9 mouse cellular contexts compared by ENCODE assay signal in the genomic region with DNA sequence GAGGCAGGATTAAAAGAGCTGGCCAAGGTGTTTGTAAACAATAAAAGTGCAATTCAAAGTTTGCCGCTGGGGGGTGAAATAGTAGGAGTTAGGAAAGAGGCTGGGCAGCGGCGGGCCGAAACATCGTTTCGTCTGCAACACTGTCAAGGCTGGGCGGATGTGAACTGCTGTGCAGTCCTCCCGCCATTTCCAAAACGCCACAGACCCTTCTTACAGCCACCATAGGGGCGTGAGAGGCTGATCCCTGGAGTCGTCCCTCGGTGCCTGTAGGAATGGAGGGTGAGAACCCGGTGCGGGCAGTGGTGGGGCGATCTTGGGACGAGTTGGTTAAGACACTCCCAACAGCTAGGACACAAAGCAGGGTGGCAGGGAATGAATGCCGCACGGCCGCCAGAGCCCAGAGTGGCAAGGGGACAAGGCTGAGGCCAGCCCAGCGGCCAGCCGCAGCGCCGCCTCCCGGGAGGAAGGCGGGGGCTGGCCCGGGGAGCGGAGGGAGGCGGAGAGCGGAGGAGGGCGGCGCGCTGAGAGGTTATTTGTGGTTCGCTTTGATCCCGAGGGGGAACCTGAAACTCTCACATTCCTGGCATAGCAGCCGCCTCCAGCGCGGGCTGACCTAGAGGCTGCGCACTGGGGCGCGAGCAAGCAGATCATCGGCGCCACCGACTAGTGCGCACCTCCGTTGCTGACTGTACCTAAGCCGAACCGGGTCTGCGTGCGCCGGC. TPM values are rescaled to one million over a fixed set of nuclear protein-coding genes. Genes with fewer than 3 reads are reported as not detected.
DNase-seq lines count a peak whose midpoint lies in the region; ATAC-seq and TF ChIP-seq lines count a peak whose summit lies in the region.
"Had no signal": no experiment of that assay in that cellular context is flagged by ENCODE, and none has a peak within 500 bp of the region (broad histone marks: within the 10 kb centered on the region; RNA-seq: fewer than 3 reads in every experiment).

No protein-coding gene starts in this region.

- peaks cover 25% of the 10 kb centered on the region for H3K36me3 ChIP-seq in heart, embryonic 13.5 days
- peaks cover 22% of the 10 kb centered on the region; the same call in 1 of the 2 replicates for H3K36me3 ChIP-seq in kidney, postnatal 0 days (ENCODE audit: insufficient read depth, low read length)
- peaks cover 12% of the 10 kb centered on the region for H3K36me3 ChIP-seq in liver, adult 2 months (ENCODE audit: control insufficient read depth, insufficient read depth, low read length)
- peaks cover 9% of the 10 kb centered on the region for H3K36me3 ChIP-seq in stomach, embryonic 15.5 days

- H3K4me2 ChIP-seq in heart, embryonic 13.5 days, result peak overlapping the region; percentile 90
- peak overlapping the region; percentile 88 for H3K4me2 ChIP-seq in kidney, postnatal 0 days (ENCODE audit: low read length)
- H3K4me2 ChIP-seq in stomach, embryonic 15.5 days, result peak overlapping the region; percentile 94

- peak; percentile 96 for TF ChIP-seq POLR2A in liver, adult 2 months (IDR thresholded peaks at IDR 0.05; ENCODE audit: extremely low read depth, insufficient read depth, low read length)

- peak overlapping the region; percentile 99 for H3K27ac ChIP-seq in heart, embryonic 13.5 days (replicated peaks)
- peak overlapping the region; percentile 99 for H3K27ac ChIP-seq in kidney, postnatal 0 days
- peak overlapping the region; percentile 92 for H3K27ac ChIP-seq in liver, adult 2 months (replicated peaks; ENCODE audit: insufficient read depth, low read depth, low read length)
- peak overlapping the region; percentile 97 for H3K27ac ChIP-seq in stomach, embryonic 15.5 days

- H3K27me3 ChIP-seq in heart, embryonic 13.5 days (replicated peaks), result no peaks in the 10 kb centered on the region
- H3K27me3 ChIP-seq in kidney, postnatal 0 days (ENCODE audit: insufficient read depth, low read length), result no peaks in the 10 kb centered on the region
- H3K27me3 ChIP-seq in liver, adult 2 months (ENCODE audit: control insufficient read depth, insufficient read depth, low read length), result no peaks in the 10 kb centered on the region
- no peaks in the 10 kb centered on the region for H3K27me3 ChIP-seq in stomach, embryonic 15.5 days (replicated peaks)

- H3K9me3 ChIP-seq in heart, embryonic 13.5 days, result no peaks in the 10 kb centered on the region
- H3K9me3 ChIP-seq in kidney, postnatal 0 days (replicated peaks; ENCODE audit: low read length), result no peaks in the 10 kb centered on the region
- no peaks in the 10 kb centered on the region for H3K9me3 ChIP-seq in stomach, embryonic 15.5 days

- H3K9ac ChIP-seq in heart, embryonic 13.5 days, result peak overlapping the region; percentile 99
- H3K9ac ChIP-seq in kidney, postnatal 0 days (ENCODE audit: low read depth, low read length), result peak overlapping the region; percentile 98
- peak overlapping the region; percentile 99 for H3K9ac ChIP-seq in liver, adult 2 months (ENCODE audit: low read depth, low read length)
- H3K9ac ChIP-seq in stomach, embryonic 15.5 days, result peak overlapping the region; percentile 88

- peak; percentile 59 for TF ChIP-seq CTCF in kidney, postnatal 0 days (IDR thresholded peaks at IDR 0.05; ENCODE audit: low read depth)
- peak; percentile 31; the same call in 1 of the 2 replicates for TF ChIP-seq CTCF in liver, adult 2 months (IDR thresholded peaks at IDR 0.05; ENCODE audit: low read depth, low read length)

- peaks cover 63% of the 10 kb centered on the region for H3K4me1 ChIP-seq in heart, embryonic 13.5 days
- H3K4me1 ChIP-seq in kidney, postnatal 0 days (replicated peaks; ENCODE audit: insufficient read depth, low read length), result peaks cover 45% of the 10 kb centered on the region
- peaks cover 22% of the 10 kb centered on the region for H3K4me1 ChIP-seq in liver, adult 2 months (ENCODE audit: control insufficient read depth, insufficient read depth, low read length)
- peaks cover 42% of the 10 kb centered on the region for H3K4me1 ChIP-seq in stomach, embryonic 15.5 days

- peak overlapping the region; percentile 92 for H3K4me3 ChIP-seq in heart, embryonic 13.5 days
- peak overlapping the region; percentile 96 for H3K4me3 ChIP-seq in kidney, postnatal 0 days (replicated peaks; ENCODE audit: low read depth, low read length)
- peak overlapping the region; percentile 68 for H3K4me3 ChIP-seq in liver, adult 2 months (ENCODE audit: insufficient read depth, low read depth, low read length)
- H3K4me3 ChIP-seq in stomach, embryonic 15.5 days (replicated peaks), result peak overlapping the region; percentile 76

- peaks cover 34% of the 10 kb centered on the region for H3K79me2 ChIP-seq in liver, adult 2 months (ENCODE audit: control insufficient read depth, insufficient read depth, low read length)

- WGBS in heart, embryonic 13.5 days, result under 1% methylated on average over 50 of the region's 50 CpGs
- under 1% methylated on average over 47 of the region's 50 CpGs for WGBS in kidney, postnatal 0 days
- WGBS in liver, adult 2 months, result under 1% methylated on average over 50 of the region's 50 CpGs
- WGBS in stomach, embryonic 15.5 days, result 0% methylated on average over 48 of the region's 50 CpGs

- peak; percentile 4 to 24 for DNase-seq in B cell, adult 2 months
- peak; percentile 94 for DNase-seq in brain, adult 2 months (ENCODE audit: low read depth, low spot score)
- DNase-seq in fibroblast of lung, adult 2 months (ENCODE audit: low read depth), result peak; percentile 88
- peak; percentile 98 for DNase-seq in kidney, postnatal 0 days (ENCODE audit: low spot score)
- peak; percentile 91 for DNase-seq in liver, adult 2 months (ENCODE audit: extremely low read depth, low read depth, low spot score)

- peak; percentile 83 for ATAC-seq in heart, embryonic 13.5 days (ENCODE audit: extremely low read depth, insufficient number of reproducible peaks, low FRiP score, low TSS enrichment)
- ATAC-seq in kidney, postnatal 0 days (replicated peaks; ENCODE audit: low FRiP score, low read depth), result peak; percentile 86
- 0 out of 2 replicates have a peak, but pooled peaks have one; percentile 11 for ATAC-seq in monocyte, adult 5-6 weeks (replicated peaks; ENCODE audit: insufficient number of reproducible peaks, low FRiP score, low TSS enrichment, poor library complexity, severe bottlenecking)
- ATAC-seq in stomach, embryonic 15.5 days (ENCODE audit: insufficient read depth, low FRiP score, low read depth), result peak; percentile 85

RNA-seq across cellular contexts. Expression of gene Amotl2, which starts 0.9 kb away (rescaled TPM):
- 35.9 and 36.6 TPM in 2 replicates for polyA plus RNA-seq in heart, embryonic 13.5 days (2015; fragmentation: Nextera tagmentation; extraction: Ambion mirVana)
- polyA plus RNA-seq in kidney, postnatal 0 days (2015; fragmentation: Nextera tagmentation; extraction: Ambion mirVana), result 40.8 and 44.3 TPM in 2 replicates
- total RNA-seq in liver, adult 2 months (2014; rRNA removed), result 19.9 and 21.5 TPM in 2 replicates
- polyA plus RNA-seq in liver, adult 2 months (2012; rRNA removed), result 9.2 and 14.0 TPM in 2 replicates
- 1.9 TPM in 1 of 3 replicates, not detected in the others for total RNA-seq in monocyte, adult 5-6 weeks (2017)
- 35.3 and 37.7 TPM in 2 replicates for polyA plus RNA-seq in stomach, embryonic 15.5 days (2015; fragmentation: Nextera tagmentation; extraction: Ambion mirVana)
- total RNA-seq: MEL had no signal

Comparison
In these comparisons a context has a peak if more than half of its experiments do, and no peak if none do; other contexts are left out.
1. Peak in every context shown above with its lines: DNase-seq, ATAC-seq, H3K4me3 ChIP-seq and H3K27ac ChIP-seq.
2. DNase-seq: peak in every context shown above with its lines; median percentile 98 in kidney, postnatal 0 days; 94 in brain, adult 2 months; 91 in liver, adult 2 months; 88 in fibroblast of lung, adult 2 months; 14 in B cell, adult 2 months.
3. ATAC-seq: peak in every context shown above with its lines; median percentile 86 in kidney, postnatal 0 days; 85 in stomach, embryonic 15.5 days; 83 in heart, embryonic 13.5 days; 11 in monocyte, adult 5-6 weeks.